Mouse (Mus musculus): ENCODE data around the gene Il15. TPM values are rescaled to one million over a fixed set of nuclear protein-coding genes. Genes with fewer than 3 reads are reported as not detected.

Il15 gene
- polyA plus RNA-seq (2021; fragmentation: Nextera tagmentation) = 2.3 and 2.5 TPM in 2 replicates
- long read RNA-seq, experiment 1, partial matches to known transcripts = 0 of 4 reads
- long read RNA-seq, experiment 1, other reads (novel, unspliced or antisense) = 3 of 4 reads
- long read RNA-seq, experiment 2, partial matches to known transcripts = 0 of 3 reads
- long read RNA-seq, experiment 2, other reads (novel, unspliced or antisense) = 3 of 3 reads

GRCm38 (mm10) chr8:82402686-82403330, at the start of gene Il15:
Gene Il15, minus strand, starts transcription at chr8:82403222.

